9 mouse cellular contexts compared by ENCODE assay signal in the genomic region with DNA sequence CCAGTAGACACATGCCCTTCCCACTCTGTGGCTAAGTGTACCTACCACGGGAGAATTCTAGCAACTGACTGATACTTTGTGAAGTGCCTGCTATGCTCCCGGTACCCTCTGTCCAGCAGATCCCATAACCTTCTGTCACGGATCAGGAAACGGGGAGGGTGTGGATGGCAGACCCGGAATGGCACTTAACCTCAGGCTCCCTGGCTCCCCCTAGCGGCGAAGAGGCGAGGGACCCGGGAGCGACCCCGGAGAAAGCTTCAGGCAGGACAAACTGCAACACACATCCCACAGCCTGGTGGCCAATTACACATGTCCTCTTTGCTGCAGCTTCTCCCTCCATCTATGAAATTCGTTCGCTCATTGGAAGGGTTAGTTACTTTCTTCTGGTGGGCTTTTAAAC. TPM values are rescaled to one million over a fixed set of nuclear protein-coding genes. Genes with fewer than 3 reads are reported as not detected.
DNase-seq lines count a peak whose midpoint lies in the region; ATAC-seq and TF ChIP-seq lines count a peak whose summit lies in the region.
"Had no signal": no experiment of that assay in that cellular context is flagged by ENCODE, and none has a peak within 500 bp of the region (broad histone marks: within the 10 kb centered on the region; RNA-seq: fewer than 3 reads in every experiment).

No protein-coding gene starts in this region.

- 0 out of 2 replicates have a peak, but pooled peaks cover 8% of the 10 kb centered on the region for H3K4me1 ChIP-seq in midbrain, embryonic 14.5 days (ENCODE audit: control insufficient read depth, insufficient read depth, low read length)
- H3K4me1 ChIP-seq in midbrain, embryonic 15.5 days: peaks cover 11% of the 10 kb centered on the region
- no peaks in the 10 kb centered on the region for H3K4me1 ChIP-seq in kidney, adult 2 months (ENCODE audit: control insufficient read depth, insufficient read depth, low read length)
- H3K4me1 ChIP-seq in liver, adult 2 months (ENCODE audit: control insufficient read depth, insufficient read depth, low read length): no peaks in the 10 kb centered on the region

- no peak for TF ChIP-seq POLR2A in kidney, adult 2 months (IDR thresholded peaks at IDR 0.05; ENCODE audit: low read depth, low read length)
- TF ChIP-seq POLR2A in liver, adult 2 months (IDR thresholded peaks at IDR 0.05; ENCODE audit: extremely low read depth, insufficient read depth, low read length): no peak

- H3K27me3 ChIP-seq in midbrain, embryonic 14.5 days (ENCODE audit: control insufficient read depth, insufficient read depth, low read length): peaks cover 21% of the 10 kb centered on the region
- peaks cover 21% of the 10 kb centered on the region for H3K27me3 ChIP-seq in midbrain, embryonic 15.5 days (replicated peaks)
- no peaks in the 10 kb centered on the region; the same call in 1 of the 2 replicates for H3K27me3 ChIP-seq in kidney, adult 2 months (replicated peaks; ENCODE audit: control insufficient read depth, insufficient read depth, low read length)
- H3K27me3 ChIP-seq in liver, adult 2 months (ENCODE audit: control insufficient read depth, insufficient read depth, low read length): peaks cover 13% of the 10 kb centered on the region; the same call in 1 of the 2 replicates

- no peak overlapping the region for H3K9ac ChIP-seq in midbrain, embryonic 14.5 days (replicated peaks; ENCODE audit: low read length)
- H3K9ac ChIP-seq in midbrain, embryonic 15.5 days: no peak overlapping the region
- H3K9ac ChIP-seq in liver, adult 2 months (ENCODE audit: low read depth, low read length): no peak overlapping the region

- DNase-seq in midbrain, embryonic 14.5 days: peak; percentile 73
- DNase-seq in c-Kit-positive CD71-positive TER-119-negative erythroid progenitor cells, embryonic 14.5 days (ENCODE audit: low read depth): peak; percentile 61
- peak; percentile 65 for DNase-seq in gastrocnemius, postnatal 25 days
- DNase-seq in kidney, adult 2 months: peak; percentile 86
- DNase-seq in liver, adult 2 months (ENCODE audit: extremely low read depth, low read depth, low spot score): peak; percentile 34
- DNase-seq in thymus, postnatal 14 days: peak; percentile 86

- TF ChIP-seq CTCF in kidney, adult 2 months (conservative IDR thresholded peaks at IDR 0.05; ENCODE audit: insufficient read depth, insufficient read length, low read depth, low read length): peak; percentile 87
- TF ChIP-seq CTCF in liver, adult 2 months (IDR thresholded peaks at IDR 0.05; ENCODE audit: low read depth, low read length): peak; percentile 91

- no peak for ATAC-seq in midbrain, embryonic 14.5 days (ENCODE audit: low FRiP score, low TSS enrichment)
- ATAC-seq in midbrain, embryonic 15.5 days (replicated peaks): no peak
- peak; percentile 53 for ATAC-seq in neutrophil, adult 5-6 weeks (ENCODE audit: extremely low read depth, insufficient number of reproducible peaks, low FRiP score, poor library complexity, severe bottlenecking)

- H3K4me2 ChIP-seq in midbrain, embryonic 14.5 days (ENCODE audit: low read length): no peak overlapping the region
- H3K4me2 ChIP-seq in midbrain, embryonic 15.5 days: no peak overlapping the region

- no peaks in the 10 kb centered on the region for H3K79me2 ChIP-seq in liver, adult 2 months (ENCODE audit: control insufficient read depth, insufficient read depth, low read length)

- WGBS in midbrain, embryonic 14.5 days: 6% methylated on average over 13 of the region's 13 CpGs
- 5% methylated on average over 13 of the region's 13 CpGs for WGBS in midbrain, embryonic 15.5 days
- 6% methylated on average over 13 of the region's 13 CpGs for WGBS in kidney, adult 2 months
- 7% methylated on average over 13 of the region's 13 CpGs for WGBS in liver, adult 2 months

- H3K27ac ChIP-seq in midbrain, embryonic 14.5 days (replicated peaks; ENCODE audit: low read depth, low read length): no peak overlapping the region
- no peak overlapping the region for H3K27ac ChIP-seq in midbrain, embryonic 15.5 days
- no peak overlapping the region for H3K27ac ChIP-seq in kidney, adult 2 months (ENCODE audit: insufficient read depth, low read depth, low read length)
- H3K27ac ChIP-seq in liver, adult 2 months (replicated peaks; ENCODE audit: insufficient read depth, low read depth, low read length): no peak overlapping the region

- H3K36me3 ChIP-seq in midbrain, embryonic 14.5 days (ENCODE audit: control insufficient read depth, insufficient read depth, low read length): no peaks in the 10 kb centered on the region
- no peaks in the 10 kb centered on the region for H3K36me3 ChIP-seq in midbrain, embryonic 15.5 days (replicated peaks)
- H3K36me3 ChIP-seq in kidney, adult 2 months (ENCODE audit: control insufficient read depth, insufficient read depth, low read length): no peaks in the 10 kb centered on the region
- H3K36me3 ChIP-seq in liver, adult 2 months (ENCODE audit: control insufficient read depth, insufficient read depth, low read length): no peaks in the 10 kb centered on the region

- H3K9me3 ChIP-seq in midbrain, embryonic 14.5 days (ENCODE audit: control insufficient read depth, low read length): no peaks in the 10 kb centered on the region
- no peaks in the 10 kb centered on the region for H3K9me3 ChIP-seq in midbrain, embryonic 15.5 days

- H3K4me3 ChIP-seq in midbrain, embryonic 14.5 days (replicated peaks; ENCODE audit: low read depth, low read length): no peak overlapping the region
- no peak overlapping the region for H3K4me3 ChIP-seq in midbrain, embryonic 15.5 days
- no peak overlapping the region for H3K4me3 ChIP-seq in kidney, adult 2 months (ENCODE audit: insufficient read depth, low read depth, low read length)
- no peak overlapping the region for H3K4me3 ChIP-seq in liver, adult 2 months (ENCODE audit: insufficient read depth, low read depth, low read length)
- H3K4me3 ChIP-seq: erythroblast, embryonic 14.5 days had no signal

RNA-seq across cellular contexts. Expression of gene Tulp1, which starts 3.4 kb away (rescaled TPM):
- 1.4 and 1.5 TPM in 2 replicates for polyA plus RNA-seq in midbrain, embryonic 14.5 days (2014; fragmentation: Nextera tagmentation; extraction: Ambion mirVana)
- 1.3 and 1.9 TPM in 2 replicates for polyA plus RNA-seq in midbrain, embryonic 15.5 days (2015; fragmentation: Nextera tagmentation; extraction: Ambion mirVana)
- total RNA-seq in gastrocnemius, postnatal 25 days (2021): not detected
- 0.11 TPM in 1 of 2 replicates, not detected in the other for polyA plus RNA-seq in kidney, adult 2 months (2012; rRNA removed)
- total RNA-seq in liver, adult 2 months (2014; rRNA removed): not detected in 2 replicates
- not detected in 2 replicates for polyA plus RNA-seq in liver, adult 2 months (2012; rRNA removed)
- not detected in 2 replicates for total RNA-seq in neutrophil, adult 5-6 weeks (2017)

RNA-seq across cellular contexts. Expression of gene Tead3, which starts 17.8 kb away (rescaled TPM):
- 0.78 and 1.7 TPM in 2 replicates for polyA plus RNA-seq in midbrain, embryonic 14.5 days (2014; fragmentation: Nextera tagmentation; extraction: Ambion mirVana)
- 1.4 and 2.1 TPM in 2 replicates for polyA plus RNA-seq in midbrain, embryonic 15.5 days (2015; fragmentation: Nextera tagmentation; extraction: Ambion mirVana)
- total RNA-seq in gastrocnemius, postnatal 25 days (2021): 1 to 10 TPM; 6.9 to 8.8 TPM
- 15.7 and 17.8 TPM in 2 replicates for polyA plus RNA-seq in kidney, adult 2 months (2012; rRNA removed)
- total RNA-seq in liver, adult 2 months (2014; rRNA removed): 3.0 and 3.7 TPM in 2 replicates
- polyA plus RNA-seq in liver, adult 2 months (2012; rRNA removed): 7.6 and 11.0 TPM in 2 replicates
- total RNA-seq in neutrophil, adult 5-6 weeks (2017): not detected in 2 replicates

RNA-seq across cellular contexts. Expression of gene Rpl10a, which starts 40.2 kb away (rescaled TPM):
- 401 and 423 TPM in 2 replicates for polyA plus RNA-seq in midbrain, embryonic 14.5 days (2014; fragmentation: Nextera tagmentation; extraction: Ambion mirVana)
- polyA plus RNA-seq in midbrain, embryonic 15.5 days (2015; fragmentation: Nextera tagmentation; extraction: Ambion mirVana): 307 and 313 TPM in 2 replicates
- 100 to 1,000 TPM; 364 to 390 TPM for total RNA-seq in gastrocnemius, postnatal 25 days (2021)
- 2,603 and 2,904 TPM in 2 replicates for polyA plus RNA-seq in kidney, adult 2 months (2012; rRNA removed)
- 497 and 711 TPM in 2 replicates for total RNA-seq in liver, adult 2 months (2014; rRNA removed)
- polyA plus RNA-seq in liver, adult 2 months (2012; rRNA removed): 1,137 and 1,616 TPM in 2 replicates
- total RNA-seq in neutrophil, adult 5-6 weeks (2017): 433 and 443 TPM in 2 replicates

RNA-seq across cellular contexts. Expression of gene Fance, which starts 55.1 kb away (rescaled TPM):
- 19.5 and 24.3 TPM in 2 replicates for polyA plus RNA-seq in midbrain, embryonic 14.5 days (2014; fragmentation: Nextera tagmentation; extraction: Ambion mirVana)
- polyA plus RNA-seq in midbrain, embryonic 15.5 days (2015; fragmentation: Nextera tagmentation; extraction: Ambion mirVana): 27.8 and 28.5 TPM in 2 replicates
- total RNA-seq in gastrocnemius, postnatal 25 days (2021): 10 to 100 TPM in 1 of 2 experiments, 1 to 10 TPM in 1; 9.2 to 11.6 TPM
- polyA plus RNA-seq in kidney, adult 2 months (2012; rRNA removed): 11.4 and 12.1 TPM in 2 replicates
- total RNA-seq in liver, adult 2 months (2014; rRNA removed): 6.6 and 9.1 TPM in 2 replicates
- polyA plus RNA-seq in liver, adult 2 months (2012; rRNA removed): 6.4 and 6.8 TPM in 2 replicates
- total RNA-seq in neutrophil, adult 5-6 weeks (2017): 11.9 and 23.3 TPM in 2 replicates

Comparison
In these comparisons a context has a peak if more than half of its experiments do, and no peak if none do; other contexts are left out.
1. DNase-seq: peak in every context shown above with its lines; median percentile 86 in kidney, adult 2 months; 86 in thymus, postnatal 14 days; 73 in midbrain, embryonic 14.5 days; 65 in gastrocnemius, postnatal 25 days; 61 in c-Kit-positive CD71-positive TER-119-negative erythroid progenitor cells, embryonic 14.5 days; 34 in liver, adult 2 months.